Mouse (Mus musculus) central nervous system, embryonic 18 days (tissue): ENCODE measurements around the gene Vmn1r178. TPM values are rescaled to one million over a fixed set of nuclear protein-coding genes. Genes with fewer than 3 reads are reported as not detected.

Experiments used
- polyA plus RNA-seq: library from polyadenylated mRNA; depleted of rRNA; stranded (reverse); fragments of >200 nt; gene quantifications from 2 replicates; pipeline ENCODE4 v1.2.3, GENCODE M21; 2012; rRNA removed

The Vmn1r178 gene
- polyA plus RNA-seq, result not detected in 2 replicates

GRCm38 (mm10) chr7:23891709-23892108 lies at the start of gene Vmn1r178:
Gene Vmn1r178 (plus strand): TSS chr7:23892009.

GRCm38 (mm10) chr7:23866349-23866748 lies 25.5 kb upstream of the Vmn1r178 start, which contains the start of gene Vmn1r177:
Gene Vmn1r177 (minus strand): TSS chr7:23866449.

GRCm38 (mm10) chr7:23926678-23927077 lies 34.9 kb downstream of the Vmn1r178 start, which contains the start of gene Vmn1r179:
Gene Vmn1r179 (plus strand): TSS chr7:23926978.

Other genes with a start within 250 kb of the Vmn1r178 start
- gene Vmn1r172, start 233.7 kb upstream of the Vmn1r178 start, polyA plus RNA-seq, result not detected in 2 replicates
- gene Vmn1r173, start 191.3 kb upstream of the Vmn1r178 start, polyA plus RNA-seq, result not detected in 2 replicates
- gene Vmn1r174, start 139.7 kb upstream of the Vmn1r178 start, polyA plus RNA-seq, result not detected in 2 replicates
- not detected in 2 replicates for gene Vmn1r175, start 81.4 kb upstream of the Vmn1r178 start, polyA plus RNA-seq
- not detected in 2 replicates for gene Vmn1r176, start 54.6 kb upstream of the Vmn1r178 start, polyA plus RNA-seq
- gene Vmn1r177, start 25.6 kb upstream of the Vmn1r178 start, polyA plus RNA-seq, result not detected in 2 replicates
- not detected in 2 replicates for gene Vmn1r179, start 35.0 kb downstream of the Vmn1r178 start, polyA plus RNA-seq
- not detected in 2 replicates for gene Vmn1r180, start 58.6 kb downstream of the Vmn1r178 start, polyA plus RNA-seq
- not detected in 2 replicates for gene Vmn1r181, start 82.6 kb downstream of the Vmn1r178 start, polyA plus RNA-seq
- not detected in 2 replicates for gene V1rd19, start 109.7 kb downstream of the Vmn1r178 start, polyA plus RNA-seq
- gene Vmn1r183, start 161.2 kb downstream of the Vmn1r178 start, polyA plus RNA-seq, result not detected in 2 replicates
- 39.2 and 39.8 TPM in 2 replicates for gene Zfp180, start 189.9 kb downstream of the Vmn1r178 start, polyA plus RNA-seq
- 6.9 and 7.5 TPM in 2 replicates for gene Zfp112, start 220.3 kb downstream of the Vmn1r178 start, polyA plus RNA-seq
- gene Zfp235, start 242.2 kb downstream of the Vmn1r178 start, polyA plus RNA-seq, result 18.3 and 18.8 TPM in 2 replicates